Mouse (Mus musculus): Measurements from ENCODE around the gene Prdx5. TPM values are rescaled to one million over a fixed set of nuclear protein-coding genes. Genes with fewer than 3 reads are reported as not detected.
"Not testable (repeated sequence)": the region's sequence is repeated elsewhere in the genome, so short reads cannot be mapped to it uniquely, and the experiment has no call there.

Prdx5 gene
- polyA plus RNA-seq, 1 experiment = 56.4 TPM

DNA sequence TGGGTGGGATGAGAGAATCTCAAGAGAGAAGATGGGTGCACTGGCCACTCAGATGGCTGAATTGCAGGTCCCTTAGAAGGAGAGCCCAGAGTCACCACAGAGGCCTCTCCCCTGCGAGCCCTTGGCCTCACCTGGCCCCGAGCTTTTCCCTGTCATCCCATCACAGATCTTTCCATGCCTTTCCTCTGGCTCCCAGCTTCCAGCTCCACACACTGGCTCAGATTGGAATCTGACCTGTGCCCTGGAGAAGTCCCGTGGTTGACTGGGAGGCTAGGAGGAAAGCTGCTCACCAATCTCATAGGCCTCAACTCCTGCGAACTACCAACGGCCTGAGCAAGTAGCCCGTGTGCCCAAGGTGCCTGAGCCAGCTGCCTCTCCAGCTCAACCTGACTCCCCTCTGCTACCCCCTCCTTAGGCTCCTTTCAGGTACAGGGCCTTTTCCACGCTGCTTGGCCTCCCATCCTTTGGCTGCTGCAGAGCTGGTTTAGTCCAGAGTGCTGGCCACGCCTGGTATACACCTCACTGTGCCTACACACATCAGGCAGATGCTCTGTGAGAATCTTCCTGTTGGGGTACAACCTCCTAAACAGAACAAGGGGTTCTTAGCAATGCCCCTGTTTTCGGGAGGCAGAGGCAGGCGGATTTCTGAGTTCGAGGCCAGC, 4.3 kb downstream of the Prdx5 start:
- Histone ChIP-seq H3K36me3 (ENCODE audit: control insufficient read depth, insufficient read depth, low read length, poor library complexity, severe bottlenecking) (peaks cover 7% of the 10 kb centered on the region; the same call in 1 of the 2 replicates), H3K27me3 (ENCODE audit: control insufficient read depth, insufficient read depth, low read length, poor library complexity, severe bottlenecking) (no peaks in the 10 kb centered on the region), H3K4me1 (ENCODE audit: control insufficient read depth, insufficient read depth, low read length) (no peaks in the 10 kb centered on the region), H3K4me3 (ENCODE audit: low read depth, low read length) (no peak overlapping the region), H3K27ac (ENCODE audit: insufficient read depth, low read length) (no peak overlapping the region), H3K9ac (ENCODE audit: low read depth, poor library complexity, severe bottlenecking) (no peak overlapping the region), H3K9me3 (replicated peaks; ENCODE audit: control insufficient read depth, insufficient read depth, low read length, poor library complexity, severe bottlenecking) (no peaks in the 10 kb centered on the region)
- TF ChIP-seq CTCF (IDR thresholded peaks at IDR 0.05; ENCODE audit: low read depth, low read length) (no peak), EP300 (IDR thresholded peaks at IDR 0.05; ENCODE audit: insufficient read depth, low read depth, low read length) (no peak), POLR2A (IDR thresholded peaks at IDR 0.05; ENCODE audit: insufficient read depth, low read length) (no peak)

DNA sequence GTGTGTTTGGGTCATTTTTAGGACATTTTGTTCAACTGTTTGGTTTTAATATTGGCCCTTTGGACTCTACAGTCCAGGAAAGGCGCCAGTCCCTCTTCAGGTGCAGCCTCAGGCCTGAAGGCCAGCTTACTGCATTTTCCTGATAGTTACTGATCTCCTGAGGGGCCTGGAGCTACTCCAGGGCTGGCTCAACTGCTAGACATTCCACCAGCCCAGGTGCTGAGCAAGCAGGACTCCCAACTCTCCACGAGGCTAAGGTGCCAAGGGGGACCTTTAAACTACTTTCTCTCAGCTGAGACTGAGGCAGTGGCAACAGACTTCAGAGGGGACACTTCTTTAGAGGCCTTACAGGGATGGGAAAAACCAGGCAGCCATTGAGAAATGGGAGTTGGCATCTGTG, 5.1 kb downstream of the Prdx5 start:
- no peaks in the 10 kb centered on the region for H3K4me1 ChIP-seq (ENCODE audit: control insufficient read depth, insufficient read depth, low read length)
- H3K27ac ChIP-seq (ENCODE audit: insufficient read depth, low read length) = no peak overlapping the region
- H3K36me3 ChIP-seq (ENCODE audit: control insufficient read depth, insufficient read depth, low read length, poor library complexity, severe bottlenecking) = peaks cover 7% of the 10 kb centered on the region; the same call in 1 of the 2 replicates
- no peak overlapping the region for H3K4me3 ChIP-seq (ENCODE audit: low read depth, low read length)
- H3K27me3 ChIP-seq (ENCODE audit: control insufficient read depth, insufficient read depth, low read length, poor library complexity, severe bottlenecking) = no peaks in the 10 kb centered on the region
- TF ChIP-seq EP300 (IDR thresholded peaks at IDR 0.05; ENCODE audit: insufficient read depth, low read depth, low read length) = no peak
- TF ChIP-seq POLR2A (IDR thresholded peaks at IDR 0.05; ENCODE audit: insufficient read depth, low read length) = no peak
- TF ChIP-seq CTCF (IDR thresholded peaks at IDR 0.05; ENCODE audit: low read depth, low read length) = no peak
- 0 out of 2 replicates have a peak, but pooled peaks cover 2% of the 10 kb centered on the region for H3K9me3 ChIP-seq (replicated peaks; ENCODE audit: control insufficient read depth, insufficient read depth, low read length, poor library complexity, severe bottlenecking)
- no peak overlapping the region for H3K9ac ChIP-seq (ENCODE audit: low read depth, poor library complexity, severe bottlenecking)

DNA sequence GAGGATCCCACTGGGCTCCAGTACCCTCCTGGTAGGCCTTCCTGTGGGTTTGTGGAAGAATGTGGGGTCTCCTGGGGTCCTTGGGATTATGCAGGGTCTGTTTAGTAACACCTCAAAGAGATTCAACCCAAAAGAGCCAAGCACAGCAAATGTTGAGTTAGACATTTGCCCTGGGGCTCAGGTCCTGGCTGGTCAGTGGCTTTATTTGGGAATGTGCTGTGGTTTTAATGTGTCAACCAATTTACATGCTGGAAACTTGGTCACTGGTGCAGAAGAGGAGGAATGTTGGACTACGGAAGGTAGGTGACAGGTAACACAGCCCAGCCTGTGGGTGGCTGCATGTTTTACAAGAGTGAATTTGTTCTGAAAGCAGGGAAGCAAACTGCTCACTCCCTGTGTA, 6.9 kb downstream of the Prdx5 start:
- TF ChIP-seq POLR2A (IDR thresholded peaks at IDR 0.05; ENCODE audit: insufficient read depth, low read length) (no peak), EP300 (IDR thresholded peaks at IDR 0.05; ENCODE audit: insufficient read depth, low read depth, low read length) (no peak), CTCF (IDR thresholded peaks at IDR 0.05; ENCODE audit: low read depth, low read length) (no peak)
- H3K27ac ChIP-seq (ENCODE audit: insufficient read depth, low read length) = no peak overlapping the region
- H3K4me1 ChIP-seq (ENCODE audit: control insufficient read depth, insufficient read depth, low read length) = no peaks in the 10 kb centered on the region
- H3K9ac ChIP-seq (ENCODE audit: low read depth, poor library complexity, severe bottlenecking) = no peak overlapping the region
- H3K27me3 ChIP-seq (ENCODE audit: control insufficient read depth, insufficient read depth, low read length, poor library complexity, severe bottlenecking) = no peaks in the 10 kb centered on the region
- peaks cover 7% of the 10 kb centered on the region; the same call in 1 of the 2 replicates for H3K36me3 ChIP-seq (ENCODE audit: control insufficient read depth, insufficient read depth, low read length, poor library complexity, severe bottlenecking)
- 0 out of 2 replicates have a peak, but pooled peaks cover 6% of the 10 kb centered on the region for H3K9me3 ChIP-seq (replicated peaks; ENCODE audit: control insufficient read depth, insufficient read depth, low read length, poor library complexity, severe bottlenecking)
- no peak overlapping the region for H3K4me3 ChIP-seq (ENCODE audit: low read depth, low read length)

DNA sequence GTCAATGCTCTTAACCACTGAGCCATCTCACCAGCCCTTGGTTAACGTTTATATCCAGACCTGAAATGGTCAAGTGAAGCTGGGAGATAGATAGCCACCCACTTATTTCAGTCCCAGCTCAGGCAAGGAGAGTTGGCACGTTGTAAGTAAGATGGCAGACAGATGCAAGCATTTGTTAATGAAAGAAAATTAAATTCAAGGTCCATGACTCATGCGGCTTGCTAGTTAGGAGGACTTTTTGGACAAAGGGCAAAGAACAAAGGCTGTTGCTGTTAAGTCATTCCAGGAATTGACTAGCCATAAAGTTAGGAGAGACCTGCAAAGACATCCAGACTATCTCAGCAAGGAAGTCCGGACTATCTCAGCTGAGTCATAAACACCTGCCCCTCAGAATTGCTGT, 10.3 kb downstream of the Prdx5 start:
- Histone ChIP-seq H3K27ac (ENCODE audit: insufficient read depth, low read length) (no peak overlapping the region), H3K4me1 (ENCODE audit: control insufficient read depth, insufficient read depth, low read length) (no peaks in the 10 kb centered on the region), H3K27me3 (ENCODE audit: control insufficient read depth, insufficient read depth, low read length, poor library complexity, severe bottlenecking) (no peaks in the 10 kb centered on the region), H3K9me3 (replicated peaks; ENCODE audit: control insufficient read depth, insufficient read depth, low read length, poor library complexity, severe bottlenecking) (peaks cover 23% of the 10 kb centered on the region), H3K36me3 (ENCODE audit: control insufficient read depth, insufficient read depth, low read length, poor library complexity, severe bottlenecking) (no peaks in the 10 kb centered on the region), H3K4me3 (ENCODE audit: low read depth, low read length) (no peak overlapping the region), H3K9ac (ENCODE audit: low read depth, poor library complexity, severe bottlenecking) (no peak overlapping the region)
- no peak for TF ChIP-seq EP300 (IDR thresholded peaks at IDR 0.05; ENCODE audit: insufficient read depth, low read depth, low read length)
- no peak for TF ChIP-seq CTCF (IDR thresholded peaks at IDR 0.05; ENCODE audit: low read depth, low read length)
- no peak for TF ChIP-seq POLR2A (IDR thresholded peaks at IDR 0.05; ENCODE audit: insufficient read depth, low read length)

DNA sequence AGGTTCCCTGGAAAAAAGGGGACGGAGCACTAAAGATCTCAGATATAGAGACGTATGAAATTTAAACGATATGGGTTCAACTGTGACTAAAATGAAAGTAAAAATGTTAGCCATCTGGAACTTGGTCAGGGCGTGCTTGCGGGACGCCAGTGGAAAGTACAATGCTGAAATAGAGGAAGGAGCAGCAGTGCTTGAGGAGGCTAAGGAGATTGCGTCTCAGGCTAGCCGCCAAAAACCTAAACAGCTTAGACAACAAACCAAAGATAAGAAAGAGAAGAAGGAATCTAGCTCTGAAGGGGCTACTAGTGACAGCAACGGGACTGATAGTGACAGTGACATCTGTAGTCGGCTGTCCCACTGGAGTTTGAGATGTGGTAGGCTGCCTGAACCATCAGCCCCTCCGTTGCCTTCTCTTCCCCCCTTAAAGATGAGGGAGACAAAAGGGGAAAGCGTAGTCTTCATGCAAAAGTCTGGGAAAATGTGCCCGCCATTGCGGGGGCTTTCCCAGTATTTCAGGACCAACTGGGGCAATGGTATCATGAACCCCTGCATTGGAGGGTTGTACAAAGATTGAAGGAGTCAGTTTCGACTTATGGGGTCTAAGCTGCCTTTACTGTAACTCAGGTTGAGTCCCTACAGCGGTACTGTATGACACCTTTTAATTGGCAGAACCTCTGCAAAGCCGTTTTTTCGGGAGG, 14.1 kb downstream of the Prdx5 start:
- not testable (repeated sequence) for H3K4me3 ChIP-seq (ENCODE audit: low read depth, low read length); H3K36me3 ChIP-seq (ENCODE audit: control insufficient read depth, insufficient read depth, low read length, poor library complexity, severe bottlenecking); H3K27ac ChIP-seq (ENCODE audit: insufficient read depth, low read length); H3K27me3 ChIP-seq (ENCODE audit: control insufficient read depth, insufficient read depth, low read length, poor library complexity, severe bottlenecking); H3K4me1 ChIP-seq (ENCODE audit: control insufficient read depth, insufficient read depth, low read length); H3K9ac ChIP-seq (ENCODE audit: low read depth, poor library complexity, severe bottlenecking)
- H3K9me3 ChIP-seq (replicated peaks; ENCODE audit: control insufficient read depth, insufficient read depth, low read length, poor library complexity, severe bottlenecking) = peaks cover 23% of the 10 kb centered on the region

DNA sequence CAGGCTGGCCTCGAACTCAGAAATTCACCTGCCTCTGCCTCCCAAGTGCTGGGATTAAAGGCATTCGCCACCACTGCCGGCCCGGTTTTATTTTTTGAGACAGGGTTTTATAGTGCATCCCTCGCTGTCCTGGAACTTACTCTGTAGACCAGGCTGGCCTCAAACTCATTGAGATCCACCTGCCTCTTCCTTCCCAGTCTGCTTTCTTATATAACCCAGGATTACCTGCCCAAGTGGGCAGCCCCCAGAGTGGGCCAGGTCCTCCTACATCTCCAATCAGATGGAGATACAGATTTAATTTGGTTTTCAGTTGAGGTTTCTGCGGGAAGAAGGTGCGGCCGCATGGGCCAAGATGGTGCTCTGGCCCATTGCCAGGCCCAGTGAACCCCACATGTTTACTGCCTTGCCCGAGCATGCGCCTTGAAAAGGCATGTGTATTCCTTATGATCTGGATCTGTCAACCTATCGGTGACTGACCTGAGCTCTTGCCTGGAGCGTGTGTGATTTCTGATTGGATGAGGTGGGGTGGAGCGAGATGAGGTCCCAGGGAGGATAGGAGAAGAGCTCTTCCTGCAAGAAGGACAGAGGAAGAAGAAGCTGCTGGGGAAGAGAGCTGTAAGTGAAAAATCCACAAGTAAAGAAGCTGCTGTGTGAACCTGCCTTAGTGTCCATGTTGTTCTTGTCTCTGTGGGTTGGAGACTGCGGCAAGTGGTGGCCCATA, 16.0 kb downstream of the Prdx5 start:
- TF ChIP-seq POLR2A (IDR thresholded peaks at IDR 0.05; ENCODE audit: insufficient read depth, low read length) (no peak), CTCF (IDR thresholded peaks at IDR 0.05; ENCODE audit: low read depth, low read length) (no peak), EP300 (IDR thresholded peaks at IDR 0.05; ENCODE audit: insufficient read depth, low read depth, low read length) (no peak)
- peaks cover 17% of the 10 kb centered on the region for H3K9me3 ChIP-seq (replicated peaks; ENCODE audit: control insufficient read depth, insufficient read depth, low read length, poor library complexity, severe bottlenecking)
- no peak overlapping the region for H3K9ac ChIP-seq (ENCODE audit: low read depth, poor library complexity, severe bottlenecking)
- no peaks in the 10 kb centered on the region for H3K27me3 ChIP-seq (ENCODE audit: control insufficient read depth, insufficient read depth, low read length, poor library complexity, severe bottlenecking)
- no peak overlapping the region for H3K4me3 ChIP-seq (ENCODE audit: low read depth, low read length)
- no peak overlapping the region for H3K27ac ChIP-seq (ENCODE audit: insufficient read depth, low read length)
- no peaks in the 10 kb centered on the region for H3K36me3 ChIP-seq (ENCODE audit: control insufficient read depth, insufficient read depth, low read length, poor library complexity, severe bottlenecking)
- peaks cover 1% of the 10 kb centered on the region for H3K4me1 ChIP-seq (ENCODE audit: control insufficient read depth, insufficient read depth, low read length)

Data from ES-Bruce4 (cell line).